Mouse (Mus musculus) retina, postnatal 1 day (tissue): ENCODE measurements around the gene Nubp1.

Experiments
- DNase-seq: peaks from one replicate; pipeline ENCODE4 v3.0.0-alpha.2; 2012

The Nubp1 gene

GRCm38 (mm10) chr16:10411764-10412746 is at the start of gene Nubp1:
TSS of gene Nubp1 (plus strand) at chr16:10411948.
- DNase-seq, result peak; percentile 97

- no peak for DNase-seq
These were observed 48.7 kb upstream of the Nubp1 start for GRCm38 (mm10) chr16:10363061-10363460.

GRCm38 (mm10) chr16:10365796-10366195 is 46.0 kb upstream of the Nubp1 start:
- no peak for DNase-seq

GRCm38 (mm10) chr16:10366240-10367217 is 45.2 kb upstream of the Nubp1 start:
- DNase-seq, result peak; percentile 69

GRCm38 (mm10) chr16:10369468-10369934 is 42.2 kb upstream of the Nubp1 start:
- no peak for DNase-seq

- no peak for DNase-seq
These were observed 41.8 kb upstream of the Nubp1 start for GRCm38 (mm10) chr16:10369996-10370395.

- DNase-seq, result no peak
These were observed 39.4 kb upstream of the Nubp1 start for GRCm38 (mm10) chr16:10372372-10372771.

- peak; percentile 82 for DNase-seq
These were observed 37.3 kb upstream of the Nubp1 start for GRCm38 (mm10) chr16:10374254-10375011.

- no peak for DNase-seq
These were observed 34.5 kb upstream of the Nubp1 start for GRCm38 (mm10) chr16:10377286-10377685.

- no peak for DNase-seq
These were observed 32.2 kb upstream of the Nubp1 start for GRCm38 (mm10) chr16:10379531-10379930.

- no peak for DNase-seq
These were observed 27.7 kb upstream of the Nubp1 start for GRCm38 (mm10) chr16:10384060-10384497.

- no peak for DNase-seq
These were observed 27.2 kb upstream of the Nubp1 start for GRCm38 (mm10) chr16:10384544-10384943.

GRCm38 (mm10) chr16:10385261-10385660 is 26.5 kb upstream of the Nubp1 start:
- DNase-seq, result no peak

GRCm38 (mm10) chr16:10388634-10389365 is 22.9 kb upstream of the Nubp1 start:
- no peak for DNase-seq

- DNase-seq, result no peak
These were observed 19.2 kb upstream of the Nubp1 start for GRCm38 (mm10) chr16:10392587-10392986.

GRCm38 (mm10) chr16:10394699-10395540 is 16.8 kb upstream of the Nubp1 start, which contains the start of gene Tekt5:
TSS of gene Tekt5 (minus strand) at chr16:10395490.
- DNase-seq, result peak; percentile 57

GRCm38 (mm10) chr16:10398755-10399154 is 13.0 kb upstream of the Nubp1 start:
- DNase-seq, result no peak

- DNase-seq, result peak; percentile 82
These were observed 12.6 kb upstream of the Nubp1 start for GRCm38 (mm10) chr16:10399160-10399559.

- no peak for DNase-seq
These were observed 4.2 kb downstream of the Nubp1 start for GRCm38 (mm10) chr16:10415976-10416375.

- no peak for DNase-seq
These were observed 5.1 kb downstream of the Nubp1 start for GRCm38 (mm10) chr16:10416866-10417265.
